Mouse (Mus musculus) lung, embryonic 14.5 days (tissue): ENCODE data around the gene Spsb1. TPM values are rescaled to one million over a fixed set of nuclear protein-coding genes. Genes with fewer than 3 reads are reported as not detected.
A peak's percentile ranks its signal among the peaks of the same experiment; 100 is the strongest.

Experiments used
- ATAC-seq: fragments of 200-750 bp; cut with Nextera tagmentation; 2 replicates; pipeline ENCODE4 v1.8.0; 2017; ENCODE audit warnings: mild to moderate bottlenecking, moderate TSS enrichment, moderate library complexity; ENCODE audit not compliant: insufficient read depth
- DNase-seq: peaks from one replicate; pipeline ENCODE4 v3.0.0-alpha.2; 2015
- H3K27ac ChIP-seq: fragments of 300-500 bp; sonication (generic); 2 replicates; pipeline ENCODE4 v1.5.1; 2014; ENCODE audit warnings: low read depth, mild to moderate bottlenecking, moderate library complexity
- H3K27me3 ChIP-seq: fragments of 300-500 bp; sonication (generic); 2 replicates; pipeline ENCODE4 v1.6.1; 2014; ENCODE audit warnings: low read length, control low read depth; ENCODE audit not compliant: insufficient read depth
- H3K36me3 ChIP-seq: fragments of 300-500 bp; sonication (generic); 2 replicates; pipeline ENCODE4 v1.6.1; 2014; ENCODE audit warnings: control low read depth; ENCODE audit not compliant: insufficient read depth
- H3K4me1 ChIP-seq: fragments of 300-500 bp; sonication (generic); 2 replicates; pipeline ENCODE4 v1.6.1; 2014; ENCODE audit warnings: antibody characterized with exemption, control low read depth; ENCODE audit not compliant: insufficient read depth
- H3K4me2 ChIP-seq: fragments of 300-500 bp; sonication (generic); 2 replicates; pipeline ENCODE4 v1.6.1; 2014; ENCODE audit warnings: mild to moderate bottlenecking
- H3K4me3 ChIP-seq: fragments of 300-500 bp; sonication (generic); 2 replicates; pipeline ENCODE4 v1.5.1; 2014; ENCODE audit warnings: low read depth, low read length
- H3K9ac ChIP-seq: fragments of 300-500 bp; sonication (generic); 2 replicates; pipeline ENCODE4 v1.6.1; 2014
- H3K9me3 ChIP-seq: fragments of 300-500 bp; sonication (generic); 2 replicates; pipeline ENCODE4 v1.6.1; 2016; ENCODE audit warnings: low read depth, low read length, control low read depth
- CTCF ChIP-seq: IDR thresholded peaks from 2 replicates; pipeline ENCODE4 v1.5.1; 2016; ENCODE audit warnings: antibody characterized with exemption, low read depth
- WGBS: fragments of 180-500 bp; shearing (Covaris S2); extraction: QIAGEN DNeasy Blood & Tissue Kit; methylation state at CpG from one replicate; pipeline ENCODE4 v1.1.7; 2014; 5-methylcytosine and 5-hydroxymethylcytosine counted together
- polyA plus RNA-seq: library from polyadenylated mRNA; unstranded; fragments of >200 nt; fragmentation: Nextera tagmentation; extraction: Ambion mirVana; gene quantifications from 2 replicates; pipeline ENCODE4 v1.2.1, GENCODE M21; 2014

The Spsb1 gene
- polyA plus RNA-seq, 1 experiment from 2014 or later = 17.0 TPM

DNA sequence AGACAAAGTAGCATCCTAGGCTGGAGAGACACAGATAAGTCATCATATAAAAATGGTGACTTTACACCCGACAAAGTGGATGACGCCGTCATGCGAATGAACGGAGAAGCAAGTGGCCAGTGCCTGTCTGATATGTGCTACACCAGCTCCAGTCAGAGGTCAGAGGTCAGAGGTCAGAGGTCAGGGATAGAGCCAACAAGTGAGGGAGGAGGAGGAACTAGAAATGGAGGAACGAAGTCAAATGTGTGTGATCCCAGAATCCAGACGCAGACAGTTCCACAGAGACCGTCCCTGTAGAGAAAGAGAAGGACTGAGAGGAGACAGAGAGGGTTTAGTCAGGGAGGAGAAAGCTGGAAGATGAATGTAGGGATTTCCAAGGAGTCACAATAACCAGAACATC, 103.3 kb downstream of the Spsb1 start:
- no peak overlapping the region for H3K9ac ChIP-seq
- H3K4me2 ChIP-seq = no peak overlapping the region
- H3K27ac ChIP-seq = no peak overlapping the region
- no peaks in the 10 kb centered on the region for H3K9me3 ChIP-seq
- no peak for TF ChIP-seq CTCF
- peaks cover 14% of the 10 kb centered on the region; the same call in 1 of the 2 replicates for H3K4me1 ChIP-seq
- no peak for ATAC-seq
- H3K4me3 ChIP-seq = no peak overlapping the region
- no peaks in the 10 kb centered on the region for H3K27me3 ChIP-seq
- DNase-seq = no peak
- WGBS = 80% methylated on average over 8 of the region's 8 CpGs
- no peaks in the 10 kb centered on the region for H3K36me3 ChIP-seq

DNA sequence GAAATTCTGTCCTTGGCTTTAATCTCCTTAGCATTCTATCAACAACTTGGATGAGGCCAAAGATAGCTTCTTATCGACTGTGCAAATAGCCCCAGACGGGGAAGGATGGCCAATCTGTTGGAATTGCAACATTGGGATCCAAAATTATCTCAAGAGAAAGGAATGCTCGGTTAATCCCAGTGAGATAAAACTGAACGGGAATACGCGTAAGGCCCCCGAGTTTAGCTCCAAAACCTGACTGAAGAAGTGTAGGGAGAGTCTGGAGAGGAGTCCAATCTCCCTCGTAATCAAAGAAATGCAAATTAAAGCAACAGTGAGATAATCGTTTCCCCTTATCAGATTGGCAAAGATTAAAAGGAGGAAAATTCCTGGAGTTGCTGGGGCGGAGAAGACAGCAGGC, 104.2 kb downstream of the Spsb1 start:
- DNase-seq (peak; percentile 55), ATAC-seq (no peak)
- 0 out of 2 replicates have a peak overlapping the region, but pooled peaks have one; percentile 18 for H3K27ac ChIP-seq
- H3K9me3 ChIP-seq = no peaks in the 10 kb centered on the region
- H3K9ac ChIP-seq = no peak overlapping the region
- no peak overlapping the region for H3K4me2 ChIP-seq
- no peaks in the 10 kb centered on the region for H3K36me3 ChIP-seq
- no peaks in the 10 kb centered on the region for H3K27me3 ChIP-seq
- peaks cover 9% of the 10 kb centered on the region; the same call in 1 of the 2 replicates for H3K4me1 ChIP-seq
- no peak for TF ChIP-seq CTCF
- H3K4me3 ChIP-seq = no peak overlapping the region
- WGBS = 30% methylated on average over 10 of the region's 10 CpGs

DNA sequence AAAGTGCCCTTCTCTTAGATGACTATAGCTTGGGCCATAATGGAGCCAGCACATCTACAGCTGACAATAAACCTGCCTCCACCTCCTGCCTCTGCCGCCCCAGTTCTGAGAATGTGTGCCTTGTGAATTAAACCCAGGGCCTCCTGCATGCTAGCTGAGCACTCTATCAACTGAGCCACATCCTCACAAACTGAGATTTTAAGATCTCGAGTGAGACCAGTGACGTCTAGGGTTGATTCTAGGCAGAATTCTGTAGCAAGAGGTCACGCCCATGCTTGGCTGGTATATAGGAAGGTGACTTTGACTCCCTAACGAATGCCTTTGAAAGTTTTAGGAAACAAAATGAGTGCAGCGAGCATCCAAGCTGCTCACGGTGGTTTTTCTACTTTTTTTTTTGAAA, 104.8 kb downstream of the Spsb1 start:
- Histone ChIP-seq H3K4me2 (no peak overlapping the region), H3K27me3 (no peaks in the 10 kb centered on the region), H3K4me3 (no peak overlapping the region), H3K9ac (no peak overlapping the region), H3K4me1 (peaks cover 9% of the 10 kb centered on the region), H3K9me3 (no peaks in the 10 kb centered on the region), H3K27ac (no peak overlapping the region), H3K36me3 (no peaks in the 10 kb centered on the region)
- ATAC-seq (no peak), DNase-seq (no peak)
- WGBS = 76% methylated on average over 7 of the region's 7 CpGs
- no peak for TF ChIP-seq CTCF

DNA sequence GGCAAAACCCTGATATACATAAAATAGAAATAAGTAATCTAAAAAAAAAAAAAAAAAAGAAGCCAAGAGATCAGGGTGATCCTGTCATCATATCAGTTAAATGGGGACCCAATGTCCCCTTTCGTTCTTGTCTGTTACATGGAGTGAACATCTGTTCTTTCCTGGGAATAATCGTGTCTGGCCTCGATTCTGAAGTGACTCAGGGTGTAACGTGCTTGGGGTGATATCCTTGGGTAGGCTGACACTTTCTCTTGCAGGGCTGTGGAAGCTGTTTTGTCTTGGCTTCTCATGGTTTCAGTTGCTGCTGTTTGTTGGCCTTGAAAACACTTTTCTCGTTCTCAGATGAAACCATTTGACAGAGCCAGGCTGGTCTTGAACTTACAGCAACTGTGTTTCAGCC, 105.8 kb downstream of the Spsb1 start:
- no peak for TF ChIP-seq CTCF
- WGBS = 73% methylated on average over 5 of the region's 5 CpGs
- no peaks in the 10 kb centered on the region for H3K9me3 ChIP-seq
- H3K4me3 ChIP-seq = no peak overlapping the region
- no peaks in the 10 kb centered on the region for H3K27me3 ChIP-seq
- ATAC-seq = no peak
- no peak for DNase-seq
- no peak overlapping the region for H3K4me2 ChIP-seq
- no peak overlapping the region for H3K27ac ChIP-seq
- H3K4me1 ChIP-seq = peaks cover 6% of the 10 kb centered on the region; the same call in 1 of the 2 replicates
- H3K9ac ChIP-seq = no peak overlapping the region
- H3K36me3 ChIP-seq = no peaks in the 10 kb centered on the region

DNA sequence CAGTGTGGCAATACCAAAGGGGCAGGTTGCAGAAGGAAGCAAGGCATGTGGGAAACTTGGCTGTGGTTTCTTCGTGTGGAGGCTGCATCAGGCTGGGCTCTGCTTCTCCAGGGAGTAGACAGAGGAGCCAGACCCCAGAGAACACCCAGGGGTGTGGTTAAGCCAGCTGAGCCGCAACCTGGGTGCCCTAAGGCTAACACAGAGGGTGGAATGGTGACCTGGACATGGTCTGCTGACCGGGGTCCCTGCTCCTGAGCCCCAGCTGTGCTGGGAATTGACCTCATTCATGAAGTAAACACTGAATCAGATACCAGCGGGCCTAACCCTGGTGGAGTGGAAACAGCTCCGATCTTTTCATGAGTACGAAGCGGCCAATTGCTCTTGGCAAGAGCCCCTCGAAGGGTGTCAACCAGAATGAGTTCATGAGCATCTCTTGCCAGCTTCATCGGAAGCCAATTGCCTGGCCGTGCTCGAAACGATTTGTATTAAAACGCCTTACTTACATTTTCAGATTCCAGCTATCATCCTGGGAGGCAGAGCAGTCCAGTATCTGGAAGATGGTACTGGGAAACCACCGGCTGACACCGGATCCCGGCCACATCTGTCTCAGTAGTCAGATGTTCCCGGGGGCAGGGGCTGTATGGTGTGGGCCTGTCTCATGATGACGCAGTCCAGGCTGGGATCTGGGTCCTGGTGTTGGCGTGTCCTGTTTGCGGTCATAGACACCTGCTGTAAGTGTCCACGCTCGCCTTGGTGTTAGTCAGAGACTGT, 107.8 kb downstream of the Spsb1 start:
- ATAC-seq (no peak), DNase-seq (peak; percentile 53)
- H3K9ac ChIP-seq = no peak overlapping the region
- no peaks in the 10 kb centered on the region for H3K36me3 ChIP-seq
- no peak for TF ChIP-seq CTCF
- H3K4me2 ChIP-seq = no peak overlapping the region
- peaks cover 6% of the 10 kb centered on the region; the same call in 1 of the 2 replicates for H3K4me1 ChIP-seq
- no peak overlapping the region for H3K27ac ChIP-seq
- H3K27me3 ChIP-seq = no peaks in the 10 kb centered on the region
- H3K9me3 ChIP-seq = no peaks in the 10 kb centered on the region
- H3K4me3 ChIP-seq = no peak overlapping the region
- 64% methylated on average over 22 of the region's 22 CpGs for WGBS

Other genes with a start within 250 kb of the Spsb1 start
- gene Tmem201, start 217.0 kb downstream of the Spsb1 start, polyA plus RNA-seq = 24.7 and 30.3 TPM in 2 replicates
- gene Slc25a33, start 180.8 kb downstream of the Spsb1 start, polyA plus RNA-seq = 8.7 and 9.6 TPM in 2 replicates
- gene H6pd, start 54.0 kb upstream of the Spsb1 start, polyA plus RNA-seq = 20.4 and 22.0 TPM in 2 replicates
- gene Gpr157, start 132.3 kb upstream of the Spsb1 start, polyA plus RNA-seq = 1.4 and 1.5 TPM in 2 replicates
- gene Slc2a5, start 164.2 kb upstream of the Spsb1 start, polyA plus RNA-seq = 0.60 and 0.70 TPM in 2 replicates
- gene Slc2a7, start 193.9 kb upstream of the Spsb1 start, polyA plus RNA-seq = not detected in 2 replicates
- not detected in 2 replicates for gene Car6, start 246.3 kb upstream of the Spsb1 start, polyA plus RNA-seq